Mouse (Mus musculus): ENCODE results near the gene Hs6st2. TPM values are rescaled to one million over a fixed set of nuclear protein-coding genes. Genes with fewer than 3 reads are reported as not detected.

Gene Hs6st2
- polyA plus RNA-seq (2014; fragmentation: Illumina TruSeq; extraction: RNeasy Lipid Tissue Mini Kit (QIAGEN cat#74804)): 69.0 TPM

DNA sequence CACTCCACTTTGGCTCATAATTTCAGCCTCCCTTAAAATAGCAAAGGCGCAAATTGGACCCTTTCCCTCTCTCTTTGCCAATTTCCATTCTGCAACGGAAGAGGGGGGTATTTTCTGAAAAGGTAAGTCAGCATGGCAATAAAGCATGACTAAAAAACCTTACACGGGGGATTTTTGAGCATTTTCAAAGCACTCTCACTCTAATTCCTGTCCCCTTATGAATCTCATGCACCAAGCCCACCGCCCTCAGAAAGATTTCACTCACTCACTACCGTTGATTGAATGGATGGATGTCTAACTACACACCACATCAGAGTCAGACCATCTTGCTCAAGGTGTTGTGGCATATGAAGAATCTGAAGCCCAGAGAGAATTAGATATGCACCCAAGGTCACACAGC lies at the start of gene Hs6st2:
TSS of gene Hs6st2 (minus strand) at position 101 of the 400 bp plus-strand sequence.

Other genes with a start within 250 kb of the Hs6st2 start
- 0.23 TPM for gene Usp26, start 119.4 kb upstream of the Hs6st2 start, polyA plus RNA-seq (2014; fragmentation: Illumina TruSeq; extraction: RNeasy Lipid Tissue Mini Kit (QIAGEN cat#74804))